Mouse (Mus musculus): ENCODE measurements at regions not wholly inside any gene's neighbourhood (a gene's known extent, or its start where the extent isn't known, plus 50 kb on each side); places are given as distances from the start of the nearest gene placed in this dataset.

DNA sequence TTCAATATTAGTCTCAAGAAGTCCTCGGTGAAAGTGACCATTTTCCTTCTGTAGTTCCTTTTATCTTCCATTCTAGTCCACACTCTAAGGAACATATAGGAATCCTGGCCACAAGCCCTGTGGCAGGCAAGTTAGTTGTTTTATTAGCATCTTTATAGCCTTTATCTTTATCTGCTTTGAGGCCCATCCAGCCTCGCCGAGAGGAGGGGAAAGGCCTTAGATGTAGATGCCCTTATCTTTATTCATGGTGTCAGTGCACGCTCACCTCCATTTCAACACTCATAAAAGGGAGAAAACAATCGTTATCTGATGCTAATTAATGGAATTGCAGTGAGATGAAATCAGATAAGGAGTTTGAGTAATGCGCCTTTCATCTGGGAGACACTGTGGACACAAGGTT, 65.1 kb downstream of the Zfand5 start:
- intact Hi-C loops (cut with DNase I) = loop anchor here (10.0 kb wide), 1 partner anchor 192 kb away; no protein-coding TSS in a partner anchor
- no peak for DNase-seq

DNA sequence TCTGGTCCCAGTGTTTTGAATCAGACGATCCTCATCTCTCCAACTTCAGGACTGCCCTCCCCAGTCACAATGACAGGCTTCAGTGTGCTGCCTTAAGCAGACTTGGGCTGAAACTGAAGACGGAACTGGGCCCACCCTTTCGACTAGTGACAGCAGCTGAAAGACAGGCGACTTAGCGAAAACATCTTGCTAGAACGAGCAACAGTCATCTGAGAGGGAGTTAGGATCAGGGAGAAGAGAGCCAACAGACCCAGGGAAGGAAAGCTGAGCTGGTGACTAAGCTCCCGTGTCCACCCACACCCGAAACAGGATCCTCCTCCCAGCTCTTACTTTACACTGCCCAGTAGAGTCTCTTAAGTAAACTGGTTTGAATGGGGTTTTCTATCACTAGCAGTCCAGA, 68.5 kb downstream of the Zfand5 start:
- peak; percentile 23 to 33 for DNase-seq
- intact Hi-C loops (cut with DNase I) = loop anchor here (5.0 kb wide), 1 partner anchor 68 kb away; the partner anchor contains the start of gene Zfand5

All from gastrocnemius, postnatal 36 days (tissue).